Mouse (Mus musculus) forebrain, embryonic 11.5 days (tissue): ENCODE results near the gene Tiam1. TPM values are rescaled to one million over a fixed set of nuclear protein-coding genes. Genes with fewer than 3 reads are reported as not detected.

ENCODE experiments used
- ATAC-seq: fragments of 200-750 bp; cut with Nextera tagmentation; replicated peaks from 2 replicates; pipeline ENCODE4 v1.8.0; 2017; ENCODE audit warnings: moderate TSS enrichment; ENCODE audit not compliant: low FRiP score
- DNase-seq: peaks from one replicate; pipeline ENCODE4 v3.0.0-alpha.2; 2017; ENCODE audit warnings: low spot score
- H3K27ac ChIP-seq: fragments of 300-500 bp; sonication (generic); 2 replicates; pipeline ENCODE4 v1.5.1; 2014; ENCODE audit warnings: low read depth, low read length
- H3K27me3 ChIP-seq: fragments of 300-500 bp; sonication (generic); 2 replicates; pipeline ENCODE4 v1.6.1; 2014; ENCODE audit warnings: mild to moderate bottlenecking, low read length, mixed read lengths; ENCODE audit not compliant: control insufficient read depth, insufficient read depth
- H3K36me3 ChIP-seq: fragments of 300-500 bp; sonication (generic); 2 replicates; pipeline ENCODE4 v1.6.1; 2014; ENCODE audit warnings: mild to moderate bottlenecking, low read length, moderate library complexity, mixed read lengths; ENCODE audit not compliant: control insufficient read depth, insufficient read depth
- H3K4me1 ChIP-seq: fragments of 300-500 bp; sonication (generic); replicated peaks from 2 replicates; pipeline ENCODE4 v1.6.1; 2014; ENCODE audit warnings: low read length, mixed read lengths; ENCODE audit not compliant: control insufficient read depth, insufficient read depth
- H3K4me2 ChIP-seq: fragments of 300-500 bp; sonication (generic); 2 replicates; pipeline ENCODE4 v1.6.1; 2014; ENCODE audit warnings: low read depth, mild to moderate bottlenecking, low read length, moderate library complexity, mixed read lengths; ENCODE audit not compliant: severe bottlenecking
- H3K4me3 ChIP-seq: fragments of 300-500 bp; sonication (generic); 2 replicates; pipeline ENCODE4 v1.5.1; 2014; ENCODE audit warnings: low read depth, low read length
- H3K9ac ChIP-seq: fragments of 300-500 bp; sonication (generic); 2 replicates; pipeline ENCODE4 v1.6.1; 2014; ENCODE audit warnings: low read length
- H3K9me3 ChIP-seq: fragments of 300-500 bp; sonication (generic); 2 replicates; pipeline ENCODE4 v1.6.1; 2016; ENCODE audit warnings: low read length, mixed read lengths; ENCODE audit not compliant: control insufficient read depth
- WGBS: fragments of 180-500 bp; shearing (Covaris S2); extraction: QIAGEN DNeasy Blood & Tissue Kit; methylation state at CpG from one replicate; pipeline ENCODE4 v1.1.7; 2014; 5-methylcytosine and 5-hydroxymethylcytosine counted together
- polyA plus RNA-seq: library from polyadenylated mRNA; unstranded; fragments of >200 nt; fragmentation: Nextera tagmentation; extraction: Ambion mirVana; gene quantifications from 2 replicates; pipeline ENCODE4 v1.2.1, GENCODE M21; 2014

Tiam1 gene
- polyA plus RNA-seq, 1 experiment from 2014 or later = 30.4 TPM

DNA sequence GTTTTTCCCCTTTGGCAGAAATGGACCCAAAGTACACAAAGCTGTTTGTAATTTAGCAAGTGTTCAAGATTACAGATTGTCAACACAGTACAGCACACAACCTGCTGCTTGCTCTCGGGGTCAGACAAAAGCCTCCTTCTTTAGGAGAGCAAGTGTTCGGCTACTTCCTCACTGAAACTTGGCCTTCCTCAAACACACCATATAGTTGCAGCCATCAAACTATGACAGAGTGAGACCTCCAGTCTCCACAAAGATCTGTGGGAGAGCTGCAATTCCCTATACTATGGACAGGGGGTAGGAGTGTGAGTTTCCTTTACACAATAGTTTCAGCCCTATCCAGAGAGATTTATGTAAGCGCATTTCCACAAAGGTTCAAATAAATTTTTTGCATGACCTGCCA is 278.9 kb downstream of the Tiam1 start:
- ATAC-seq = no peak
- Histone ChIP-seq H3K4me3 (no peak overlapping the region), H3K9me3 (no peaks in the 10 kb centered on the region), H3K27ac (no peak overlapping the region), H3K36me3 (peaks cover 4% of the 10 kb centered on the region; the same call in 1 of the 2 replicates), H3K4me2 (no peak overlapping the region), H3K27me3 (no peaks in the 10 kb centered on the region), H3K9ac (no peak overlapping the region), H3K4me1 (peaks cover 4% of the 10 kb centered on the region; the same call in 1 of the 2 replicates)
- DNase-seq = no peak
- WGBS = 73% methylated on average over 3 of the region's 3 CpGs

DNA sequence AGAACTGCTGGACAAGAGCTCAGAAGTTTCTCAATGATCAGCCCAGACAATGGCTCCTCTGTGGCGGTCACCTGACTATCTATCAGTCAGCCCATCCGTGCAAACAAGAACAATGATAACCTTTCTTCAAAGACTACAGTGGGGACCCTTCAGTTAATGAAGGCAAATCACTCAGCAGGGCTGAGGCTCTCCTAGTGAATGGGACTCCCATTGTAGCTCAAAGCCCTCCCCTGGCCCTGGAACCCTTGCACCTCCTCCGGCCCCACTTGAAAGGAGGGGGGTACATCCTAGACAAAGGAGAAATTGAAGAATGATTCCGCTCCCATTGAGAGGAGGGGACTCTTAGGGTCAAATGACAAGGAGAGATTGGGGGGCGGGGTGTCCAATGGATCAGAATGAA is 280.3 kb downstream of the Tiam1 start:
- Histone ChIP-seq H3K27ac (no peak overlapping the region), H3K36me3 (peaks cover 4% of the 10 kb centered on the region; the same call in 1 of the 2 replicates), H3K27me3 (no peaks in the 10 kb centered on the region), H3K9ac (no peak overlapping the region), H3K4me2 (no peak overlapping the region), H3K9me3 (no peaks in the 10 kb centered on the region), H3K4me3 (no peak overlapping the region), H3K4me1 (peaks cover 4% of the 10 kb centered on the region; the same call in 1 of the 2 replicates)
- 9% methylated on average over 5 of the region's 5 CpGs for WGBS
- peak; percentile 85 for ATAC-seq
- DNase-seq = no peak

DNA sequence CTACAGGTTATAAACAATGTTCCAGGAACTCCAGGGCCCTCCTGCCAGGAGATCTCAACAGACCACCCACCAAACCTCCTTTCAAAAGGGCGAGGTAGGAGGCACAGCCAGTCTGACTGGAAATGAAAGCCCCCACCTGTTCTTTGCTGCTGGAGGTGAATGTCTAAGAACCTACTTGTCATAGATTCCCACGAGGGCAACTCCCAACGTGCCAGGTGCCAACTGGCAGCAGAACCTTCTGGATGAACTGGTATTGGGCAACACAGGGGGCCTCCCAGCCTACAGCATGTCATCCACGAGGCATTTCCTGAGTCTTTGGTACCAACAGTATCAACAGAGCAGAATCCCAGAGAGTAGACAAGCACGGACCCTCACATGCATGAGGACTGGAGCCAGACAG is 282.0 kb downstream of the Tiam1 start:
- Histone ChIP-seq H3K9me3 (no peaks in the 10 kb centered on the region), H3K4me3 (no peak overlapping the region), H3K27ac (no peak overlapping the region), H3K4me1 (peaks cover 4% of the 10 kb centered on the region; the same call in 1 of the 2 replicates), H3K4me2 (no peak overlapping the region), H3K36me3 (no peaks in the 10 kb centered on the region), H3K9ac (no peak overlapping the region), H3K27me3 (no peaks in the 10 kb centered on the region)
- WGBS = 68% methylated on average over 5 of the region's 5 CpGs
- ATAC-seq = no peak
- no peak for DNase-seq

DNA sequence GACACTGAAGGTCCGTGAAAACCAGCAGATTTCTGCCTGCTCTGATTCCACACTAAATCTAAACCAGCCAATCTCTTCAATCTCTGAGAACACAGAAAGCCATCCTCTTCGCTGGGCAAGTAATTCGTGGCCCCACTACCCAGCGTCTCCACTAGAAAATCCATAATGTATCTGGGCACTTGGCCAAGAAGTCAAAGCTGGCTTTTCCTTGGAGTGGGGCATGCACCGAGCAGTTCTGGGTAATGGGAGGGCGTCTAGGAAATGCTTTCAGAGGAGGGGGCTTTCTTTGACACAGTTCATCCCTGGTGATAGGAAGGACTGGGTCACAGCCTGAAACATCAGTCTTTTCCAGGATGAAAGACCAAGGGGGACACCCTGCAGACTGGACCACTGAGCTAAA is 282.9 kb downstream of the Tiam1 start:
- no peak overlapping the region for H3K9ac ChIP-seq
- ATAC-seq (no peak), DNase-seq (no peak)
- peaks cover 4% of the 10 kb centered on the region; the same call in 1 of the 2 replicates for H3K4me1 ChIP-seq
- 81% methylated on average over 6 of the region's 6 CpGs for WGBS
- H3K4me3 ChIP-seq = no peak overlapping the region
- H3K27ac ChIP-seq = no peak overlapping the region
- no peaks in the 10 kb centered on the region for H3K9me3 ChIP-seq
- H3K36me3 ChIP-seq = no peaks in the 10 kb centered on the region
- H3K27me3 ChIP-seq = no peaks in the 10 kb centered on the region
- no peak overlapping the region for H3K4me2 ChIP-seq

- H3K9ac ChIP-seq = no peak overlapping the region
- 84% methylated on average over 3 of the region's 3 CpGs for WGBS
- no peak for ATAC-seq
Measured at GRCm38 (mm10) chr16:89857666-89858065, 285.9 kb downstream of the Tiam1 start.

DNA sequence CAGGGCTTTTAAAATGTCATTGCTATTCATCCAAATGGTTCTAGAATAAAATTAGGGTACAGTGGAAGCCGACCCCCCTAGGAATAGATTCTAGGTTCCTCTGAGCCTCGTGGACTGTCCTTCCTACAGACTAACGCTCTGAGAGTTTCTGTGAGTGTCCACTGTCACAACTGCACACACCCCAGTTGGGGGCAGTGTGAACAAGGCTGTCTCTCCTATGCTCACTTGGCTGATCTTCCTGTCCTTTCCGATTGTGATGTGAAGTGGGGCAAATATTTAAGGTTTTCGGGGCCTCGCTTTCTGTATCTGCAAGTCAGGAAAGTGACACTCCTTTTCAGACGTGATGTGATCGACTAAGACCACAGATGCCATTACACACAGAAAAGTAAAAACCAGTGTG is 288.8 kb downstream of the Tiam1 start:
- H3K4me2 ChIP-seq = no peak overlapping the region
- no peak overlapping the region for H3K4me3 ChIP-seq
- WGBS = 90% methylated on average over 8 of the region's 8 CpGs
- H3K36me3 ChIP-seq = no peaks in the 10 kb centered on the region; the same call in 1 of the 2 replicates
- H3K9ac ChIP-seq = no peak overlapping the region
- H3K9me3 ChIP-seq = no peaks in the 10 kb centered on the region
- DNase-seq (peak; percentile 33), ATAC-seq (no peak)
- H3K4me1 ChIP-seq = no peaks in the 10 kb centered on the region
- H3K27me3 ChIP-seq = no peaks in the 10 kb centered on the region
- no peak overlapping the region for H3K27ac ChIP-seq

More at GRCm38 (mm10) chr16:89857666-89858065, 285.9 kb downstream of the Tiam1 start:
- Histone ChIP-seq H3K27me3 (no peaks in the 10 kb centered on the region), H3K27ac (no peak overlapping the region), H3K9me3 (no peaks in the 10 kb centered on the region), H3K36me3 (no peaks in the 10 kb centered on the region; the same call in 1 of the 2 replicates), H3K4me3 (no peak overlapping the region), H3K4me1 (0 out of 2 replicates have a peak, but pooled peaks cover under 1% of the 10 kb centered on the region), H3K4me2 (no peak overlapping the region)
- no peak for DNase-seq

- Histone ChIP-seq H3K36me3 (no peaks in the 10 kb centered on the region; the same call in 1 of the 2 replicates), H3K4me3 (no peak overlapping the region), H3K27me3 (no peaks in the 10 kb centered on the region), H3K27ac (no peak overlapping the region), H3K4me1 (no peaks in the 10 kb centered on the region), H3K4me2 (no peak overlapping the region), H3K9me3 (no peaks in the 10 kb centered on the region; the same call in 1 of the 2 replicates), H3K9ac (no peak overlapping the region)
- no peak for DNase-seq
- ATAC-seq = 0 out of 2 replicates have a peak, but pooled peaks have one; percentile 21
- WGBS = 79% methylated on average over 9 of the region's 9 CpGs
Measured at GRCm38 (mm10) chr16:89851333-89851732, 292.2 kb downstream of the Tiam1 start.

GRCm38 (mm10) chr16:89848651-89849597 is 294.6 kb downstream of the Tiam1 start:
- no peaks in the 10 kb centered on the region; the same call in 1 of the 2 replicates for H3K9me3 ChIP-seq
- 95% methylated on average over 19 of the region's 19 CpGs for WGBS
- no peak overlapping the region for H3K4me2 ChIP-seq
- H3K4me3 ChIP-seq = no peak overlapping the region
- no peak overlapping the region for H3K9ac ChIP-seq
- no peak overlapping the region for H3K27ac ChIP-seq
- H3K4me1 ChIP-seq = no peaks in the 10 kb centered on the region
- no peaks in the 10 kb centered on the region for H3K27me3 ChIP-seq
- ATAC-seq = no peak
- no peak for DNase-seq
- no peaks in the 10 kb centered on the region; the same call in 1 of the 2 replicates for H3K36me3 ChIP-seq
